In the genomic region with DNA sequence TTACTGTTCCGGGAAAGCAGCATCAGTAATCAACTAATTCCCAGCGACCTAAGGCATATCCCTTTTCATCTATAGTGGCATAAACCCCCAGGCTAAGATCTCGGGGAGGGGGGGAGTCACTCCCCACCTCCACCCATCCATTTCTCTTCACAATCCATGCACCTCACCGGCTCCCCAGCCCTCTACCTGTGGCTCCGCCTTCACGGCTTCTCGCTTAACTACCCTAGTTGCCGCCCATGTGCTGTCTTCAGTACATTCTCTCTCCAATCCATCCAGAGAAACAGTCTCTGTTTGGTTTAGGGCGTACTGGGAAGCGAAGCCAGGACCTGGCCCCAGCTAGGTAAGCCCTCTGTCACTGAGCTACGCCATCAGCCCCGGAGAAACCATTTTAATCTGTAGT, we compare ENCODE assay signal across 9 mouse cellular contexts. TPM values are rescaled to one million over a fixed set of nuclear protein-coding genes. Genes with fewer than 3 reads are reported as not detected.
DNase-seq lines count a peak whose midpoint lies in the region; ATAC-seq lines count a peak whose summit lies in the region.
"Had no signal": no experiment of that assay in that cellular context is flagged by ENCODE, and none has a peak within 500 bp of the region (broad histone marks: within the 10 kb centered on the region; RNA-seq: fewer than 3 reads in every experiment).

No protein-coding gene starts in this region.

- no peak for DNase-seq in lung, postnatal 25 days (ENCODE audit: low spot score)
- DNase-seq in kidney, postnatal 25 days: peak; percentile 48 to 72
- DNase-seq in layer of hippocampus, postnatal 36 days: no peak
- no peak for DNase-seq in lung, adult 18-20 months
- DNase-seq in adrenal gland, postnatal 10 days: no peak

- ATAC-seq in lung, embryonic 15.5 days (ENCODE audit: borderline replicate concordance, extremely low read depth, low FRiP score, low TSS enrichment): no peak
- no peak for ATAC-seq in forebrain, embryonic 15.5 days (replicated peaks)
- ATAC-seq in stomach, embryonic 14.5 days (ENCODE audit: insufficient number of reproducible peaks, insufficient read depth, low FRiP score, low read depth): no peak

- no peaks in the 10 kb centered on the region for H3K9me3 ChIP-seq in lung, embryonic 15.5 days
- H3K9me3 ChIP-seq in forebrain, embryonic 15.5 days: no peaks in the 10 kb centered on the region
- no peaks in the 10 kb centered on the region for H3K9me3 ChIP-seq in stomach, embryonic 14.5 days (ENCODE audit: control insufficient read depth, low read depth, low read length)

- H3K9ac ChIP-seq in lung, embryonic 15.5 days: no peak overlapping the region
- H3K9ac ChIP-seq in forebrain, embryonic 15.5 days (replicated peaks): no peak overlapping the region
- H3K9ac ChIP-seq in stomach, embryonic 14.5 days (replicated peaks; ENCODE audit: low read depth, low read length): no peak overlapping the region

- peak overlapping the region; percentile 100 for H3K4me2 ChIP-seq in lung, embryonic 15.5 days
- H3K4me2 ChIP-seq in forebrain, embryonic 15.5 days (replicated peaks): peak overlapping the region; percentile 77
- peak overlapping the region; percentile 97 for H3K4me2 ChIP-seq in stomach, embryonic 14.5 days (replicated peaks; ENCODE audit: low read depth, low read length)

- peaks cover 28% of the 10 kb centered on the region for H3K27me3 ChIP-seq in lung, embryonic 15.5 days
- H3K27me3 ChIP-seq in forebrain, embryonic 15.5 days: no peaks in the 10 kb centered on the region
- 0 out of 2 replicates have a peak, but pooled peaks cover 3% of the 10 kb centered on the region for H3K27me3 ChIP-seq in stomach, embryonic 14.5 days (ENCODE audit: control insufficient read depth, insufficient read depth, low read length)

- H3K27ac ChIP-seq in lung, embryonic 15.5 days: no peak overlapping the region
- H3K27ac ChIP-seq in forebrain, embryonic 15.5 days (replicated peaks): no peak overlapping the region
- no peak overlapping the region for H3K27ac ChIP-seq in stomach, embryonic 14.5 days (ENCODE audit: low read length)

- peaks cover 10% of the 10 kb centered on the region; the same call in 1 of the 2 replicates for H3K4me1 ChIP-seq in lung, embryonic 15.5 days
- peaks cover 23% of the 10 kb centered on the region for H3K4me1 ChIP-seq in forebrain, embryonic 15.5 days
- no peaks in the 10 kb centered on the region for H3K4me1 ChIP-seq in stomach, embryonic 14.5 days (ENCODE audit: control insufficient read depth, insufficient read depth, low read length)

- no peaks in the 10 kb centered on the region for H3K36me3 ChIP-seq in lung, embryonic 15.5 days
- no peaks in the 10 kb centered on the region for H3K36me3 ChIP-seq in forebrain, embryonic 15.5 days
- H3K36me3 ChIP-seq in stomach, embryonic 14.5 days (ENCODE audit: control insufficient read depth, insufficient read depth, low read length): no peaks in the 10 kb centered on the region

- 6% methylated on average over 12 of the region's 12 CpGs for WGBS in lung, embryonic 15.5 days
- WGBS in forebrain, embryonic 15.5 days: 7% methylated on average over 12 of the region's 12 CpGs
- WGBS in stomach, embryonic 14.5 days: 7% methylated on average over 12 of the region's 12 CpGs

- no peak overlapping the region for H3K4me3 ChIP-seq in lung, embryonic 15.5 days
- H3K4me3 ChIP-seq in forebrain, embryonic 15.5 days: peak overlapping the region; percentile 96
- H3K4me3 ChIP-seq in stomach, embryonic 14.5 days (ENCODE audit: low read depth, low read length): no peak overlapping the region

RNA-seq across cellular contexts. Expression of a gene that starts 1.4 kb away (rescaled TPM):
- polyA plus RNA-seq in lung, embryonic 15.5 days (2015; fragmentation: Nextera tagmentation; extraction: Ambion mirVana): 3.4 and 4.5 TPM in 2 replicates
- 52.4 and 53.5 TPM in 2 replicates for polyA plus RNA-seq in forebrain, embryonic 15.5 days (2015; fragmentation: Nextera tagmentation; extraction: Ambion mirVana)
- polyA plus RNA-seq in stomach, embryonic 14.5 days (2014; fragmentation: Nextera tagmentation; extraction: Ambion mirVana): 7.0 and 7.2 TPM in 2 replicates
- total RNA-seq in layer of hippocampus, postnatal 36 days (2021): 100 to 1,000 TPM; 206 to 213 TPM
- total RNA-seq in adrenal gland, postnatal 10 days (2021): 10 to 100 TPM; 11.7 to 15.2 TPM

RNA-seq across cellular contexts. Expression of a gene that starts 35.9 kb away (rescaled TPM):
- not detected in 2 replicates for polyA plus RNA-seq in lung, embryonic 15.5 days (2015; fragmentation: Nextera tagmentation; extraction: Ambion mirVana)
- polyA plus RNA-seq in forebrain, embryonic 15.5 days (2015; fragmentation: Nextera tagmentation; extraction: Ambion mirVana): 0.15 and 0.22 TPM in 2 replicates
- not detected in 2 replicates for polyA plus RNA-seq in stomach, embryonic 14.5 days (2014; fragmentation: Nextera tagmentation; extraction: Ambion mirVana)
- total RNA-seq in layer of hippocampus, postnatal 36 days (2021): under 1 TPM in 1 of 2 experiments, not detected in 1; 0.20 TPM
- not detected for total RNA-seq in adrenal gland, postnatal 10 days (2021)
- polyA plus RNA-seq: gonadal fat pad, adult 2 months had no signal

RNA-seq across cellular contexts. Expression of a gene that starts 57.1 kb away (rescaled TPM):
- polyA plus RNA-seq in lung, embryonic 15.5 days (2015; fragmentation: Nextera tagmentation; extraction: Ambion mirVana): 11.6 and 13.3 TPM in 2 replicates
- 40.6 and 41.4 TPM in 2 replicates for polyA plus RNA-seq in forebrain, embryonic 15.5 days (2015; fragmentation: Nextera tagmentation; extraction: Ambion mirVana)
- polyA plus RNA-seq in stomach, embryonic 14.5 days (2014; fragmentation: Nextera tagmentation; extraction: Ambion mirVana): 13.6 and 15.3 TPM in 2 replicates
- 10 to 100 TPM; 21.6 to 22.0 TPM for total RNA-seq in layer of hippocampus, postnatal 36 days (2021)
- total RNA-seq in adrenal gland, postnatal 10 days (2021): 10 to 100 TPM; 69.3 to 83.3 TPM

Comparison
In these comparisons a context has a peak if more than half of its experiments do, and no peak if none do; other contexts are left out.
1. DNase-seq: peak in kidney, postnatal 25 days (2 of 2); none in lung, postnatal 25 days (single experiment), layer of hippocampus, postnatal 36 days (0 of 2), lung, adult 18-20 months (0 of 2) and adrenal gland, postnatal 10 days (single experiment).
2. Peak in every context shown above with its lines, with median percentiles within 50 percentile points of each other: H3K4me2 ChIP-seq.